ENCODE assay signal across 9 mouse cellular contexts in genomic region chr13:34254691-34255090, GRCm38 (mm10).
DNase-seq lines count a peak whose midpoint lies in the region; ATAC-seq and TF ChIP-seq lines count a peak whose summit lies in the region.
"Had no signal": no experiment of that assay in that cellular context is flagged by ENCODE, and none has a peak within 500 bp of the region (broad histone marks: within the 10 kb centered on the region; RNA-seq: fewer than 3 reads in every experiment).

No protein-coding gene starts in this region.

- H3K9ac ChIP-seq in MEL (ENCODE audit: control insufficient read depth, low read depth, low read length, poor library complexity, severe bottlenecking): no peak overlapping the region
- 0 out of 2 replicates have a peak overlapping the region, but pooled peaks have one; percentile 12 for H3K9ac ChIP-seq in heart, embryonic 14.5 days (ENCODE audit: low read length)
- H3K9ac ChIP-seq: hindbrain, embryonic 15.5 days had no signal

- DNase-seq in frontal cortex, postnatal 25 days (ENCODE audit: low spot score in 2 of 2): no peak
- DNase-seq in MEL (ENCODE audit: low read depth, low spot score): peak; percentile 58
- peak; percentile 87 for DNase-seq in large intestine, adult 2 months (ENCODE audit: low read depth, low spot score)
- DNase-seq in cerebellum, adult 11-12 months: no peak
- no peak for DNase-seq in ovary, postnatal 14 days (ENCODE audit: low spot score)

- no peaks in the 10 kb centered on the region for H3K79me2 ChIP-seq in MEL (ENCODE audit: control insufficient read depth, insufficient read depth, low read length, poor library complexity)

- H3K4me3 ChIP-seq in MEL (ENCODE audit: control insufficient read depth in 1 of 2, insufficient read depth in 1 of 2, low read depth in 2 of 2, low read length in 2 of 2): no peak overlapping the region
- H3K4me3 ChIP-seq in heart, embryonic 14.5 days (ENCODE audit: control insufficient read depth in 1 of 2, insufficient read depth in 1 of 2, low read depth in 1 of 2, low read length in 2 of 2): no peak overlapping the region
- H3K4me3 ChIP-seq in olfactory bulb, adult 2 months (ENCODE audit: insufficient read depth, low read depth, low read length): no peak overlapping the region
- H3K4me3 ChIP-seq: hindbrain, embryonic 15.5 days had no signal

- WGBS in heart, embryonic 14.5 days: 38% methylated on average over 5 of the region's 5 CpGs
- WGBS in large intestine, adult 2 months: 17% methylated on average over 5 of the region's 5 CpGs
- 68% methylated on average over 5 of the region's 5 CpGs for WGBS in olfactory bulb, adult 2 months

- H3K4me2 ChIP-seq in heart, embryonic 14.5 days (ENCODE audit: low read length): peak overlapping the region; percentile 13; the same call in 1 of the 2 replicates
- H3K4me2 ChIP-seq: hindbrain, embryonic 15.5 days had no signal

- TF ChIP-seq RAD21 in MEL (IDR thresholded peaks at IDR 0.05; ENCODE audit: low read depth, low read length): no peak

- H3K36me3 ChIP-seq in MEL (ENCODE audit: control insufficient read depth in 1 of 2, insufficient read depth in 2 of 2, low read length in 2 of 2): peaks cover 3 to 27% of the 10 kb centered on the region in 2 experiments
- no peaks in the 10 kb centered on the region for H3K36me3 ChIP-seq in heart, embryonic 14.5 days (ENCODE audit: control insufficient read depth, insufficient read depth, low read length)
- H3K36me3 ChIP-seq: hindbrain, embryonic 15.5 days had no signal

- TF ChIP-seq POLR2A in MEL (IDR thresholded peaks at IDR 0.05; ENCODE audit: control insufficient read depth in 1 of 2, insufficient read depth in 1 of 2, low read depth in 1 of 2, low read length in 2 of 2, poor library complexity in 1 of 2): no peak
- TF ChIP-seq POLR2A in olfactory bulb, adult 2 months (IDR thresholded peaks at IDR 0.05; ENCODE audit: insufficient read depth, low read depth, low read length): no peak

- H3K9me3 ChIP-seq in MEL (replicated peaks; ENCODE audit: insufficient read depth, low read length): no peaks in the 10 kb centered on the region
- no peaks in the 10 kb centered on the region for H3K9me3 ChIP-seq in heart, embryonic 14.5 days (ENCODE audit: control insufficient read depth, low read length)
- H3K9me3 ChIP-seq: hindbrain, embryonic 15.5 days had no signal

- no peak for TF ChIP-seq CTCF in MEL (IDR thresholded peaks at IDR 0.05 in 2 of 3, conservative IDR thresholded peaks at IDR 0.05 in 1 of 3; ENCODE audit: control insufficient read depth in 1 of 3, insufficient read depth in 1 of 3, low read depth in 2 of 3, low read length in 3 of 3, poor library complexity in 1 of 3, severe bottlenecking in 1 of 3)
- no peak for TF ChIP-seq CTCF in olfactory bulb, adult 2 months (IDR thresholded peaks at IDR 0.05; ENCODE audit: insufficient read depth, low read depth, low read length)

- peaks cover 15 to 24% of the 10 kb centered on the region in 2 experiments for H3K4me1 ChIP-seq in MEL (ENCODE audit: control insufficient read depth in 1 of 2, insufficient read depth in 2 of 2, low read length in 2 of 2)
- H3K4me1 ChIP-seq in heart, embryonic 14.5 days (ENCODE audit: control insufficient read depth in 2 of 2, insufficient read depth in 2 of 2, low read length in 2 of 2): peaks cover 5 to 14% of the 10 kb centered on the region in 2 experiments
- peaks cover 5% of the 10 kb centered on the region; the same call in 1 of the 2 replicates for H3K4me1 ChIP-seq in olfactory bulb, adult 2 months (ENCODE audit: control insufficient read depth, insufficient read depth, low read length)

- peak; percentile 38; the same call in 1 of the 2 replicates for ATAC-seq in frontal cortex, adult (ENCODE audit: low TSS enrichment)
- 0 out of 2 replicates have a peak, but pooled peaks have one; percentile 29 for ATAC-seq in heart, embryonic 14.5 days (ENCODE audit: insufficient number of reproducible peaks, insufficient read depth, low FRiP score, low read depth)

- no peaks in the 10 kb centered on the region for H3K27me3 ChIP-seq in MEL (ENCODE audit: control insufficient read depth in 1 of 2, insufficient read depth in 2 of 2, low read length in 2 of 2)
- no peaks in the 10 kb centered on the region for H3K27me3 ChIP-seq in heart, embryonic 14.5 days (ENCODE audit: control insufficient read depth, insufficient read depth, low read length)
- H3K27me3 ChIP-seq: hindbrain, embryonic 15.5 days had no signal

- H3K27ac ChIP-seq in MEL (ENCODE audit: control insufficient read depth, low read depth, low read length): no peak overlapping the region; the same call in 1 of the 2 replicates
- peak overlapping the region; percentile 35 to 61; a peak in 2 of 4 replicates for H3K27ac ChIP-seq in heart, embryonic 14.5 days (replicated peaks in 1 of 2; ENCODE audit: control insufficient read depth in 1 of 2, insufficient read depth in 1 of 2, low read depth in 2 of 2, low read length in 2 of 2)
- H3K27ac ChIP-seq in olfactory bulb, adult 2 months (ENCODE audit: insufficient read depth, low read depth, low read length): 0 out of 2 replicates have a peak overlapping the region, but pooled peaks have one; percentile 22
- H3K27ac ChIP-seq: hindbrain, embryonic 15.5 days had no signal

- TF ChIP-seq EP300 in MEL (IDR thresholded peaks at IDR 0.05; ENCODE audit: low read depth in 1 of 2, low read length in 2 of 2): no peak

TF ChIP-seq in MEL, 35 proteins besides CTCF, POLR2A, EP300 and RAD21:
- TF ChIP-seq SIN3A (IDR thresholded peaks at IDR 0.05; ENCODE audit: low read length) (peak; percentile 4; the same call in 1 of the 2 replicates), ELF1 (IDR thresholded peaks at IDR 0.05; ENCODE audit: low read depth, low read length) (no peak)

Comparison
In these comparisons a context has a peak if more than half of its experiments do, and no peak if none do; other contexts are left out.
1. DNase-seq: peak in MEL (single experiment) and large intestine, adult 2 months (single experiment); none in frontal cortex, postnatal 25 days (0 of 2), cerebellum, adult 11-12 months (single experiment) and ovary, postnatal 14 days (single experiment).